Mouse (Mus musculus): Measurements from ENCODE around the gene Zfp933.
"Not testable (repeated sequence)": the region's sequence is repeated elsewhere in the genome, so short reads cannot be mapped to it uniquely, and the experiment has no call there.

The Zfp933 gene

DNA sequence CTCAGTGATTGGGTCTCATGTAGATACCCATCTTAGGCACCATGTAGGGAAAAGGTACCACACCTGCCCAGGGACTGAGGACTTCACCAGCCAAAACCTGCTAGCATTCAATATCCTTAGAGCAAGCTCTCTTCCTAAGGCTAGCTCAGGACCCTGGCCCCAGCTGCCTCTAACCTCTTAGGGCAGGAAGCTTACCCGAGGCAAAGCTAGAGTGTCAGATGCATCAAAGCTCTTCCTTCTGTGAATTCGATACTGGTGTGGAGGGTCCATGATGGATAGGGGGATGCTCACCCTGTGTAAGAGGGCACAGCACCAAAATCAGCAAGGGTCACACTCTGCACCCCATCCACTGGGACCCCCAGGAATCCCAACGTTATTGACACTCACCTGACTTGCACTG is 13.9 kb upstream of the Zfp933 start:
- DNase-seq (ENCODE audit: low spot score in 2 of 2), result no peak

DNA sequence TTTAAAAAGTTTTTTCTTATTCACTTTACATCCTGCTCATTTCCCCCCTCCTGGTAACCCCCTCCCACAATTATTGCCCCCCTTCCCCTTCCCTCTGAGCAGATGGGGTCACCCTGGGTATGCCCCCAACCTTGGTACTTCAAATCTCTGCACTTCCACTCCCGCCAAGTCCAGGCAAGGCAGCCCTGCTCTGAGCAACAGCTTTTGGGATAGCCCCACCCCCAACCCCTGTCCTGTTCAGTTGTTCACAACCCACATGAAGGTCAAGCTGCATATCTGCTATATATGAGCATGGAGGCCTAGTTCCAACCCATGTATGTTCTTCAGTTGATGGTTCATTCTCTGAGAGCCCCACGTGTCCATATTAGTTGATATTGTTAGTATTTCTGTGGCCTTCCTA is 2.6 kb upstream of the Zfp933 start:
- no peak for DNase-seq (ENCODE audit: low spot score in 2 of 2)

DNA sequence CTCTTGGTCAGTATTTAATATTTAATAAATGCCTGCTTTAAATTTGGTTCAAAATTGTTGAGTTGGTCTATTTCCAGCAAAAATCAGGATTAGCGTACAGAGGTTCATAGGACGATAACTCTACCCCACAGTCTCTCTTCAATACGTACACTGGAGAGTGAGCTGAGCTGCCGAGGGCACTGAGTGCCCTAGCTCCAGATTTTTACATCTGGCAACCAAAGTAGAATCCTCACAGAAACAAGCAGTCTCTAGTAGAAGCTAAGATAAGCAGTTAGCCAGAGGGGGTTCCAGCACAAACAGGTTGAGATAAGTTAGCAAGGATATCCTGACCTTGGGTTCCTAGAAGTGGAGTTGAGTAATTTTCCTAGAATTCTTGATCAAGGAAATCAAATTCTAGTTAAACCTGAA is 422 bp upstream of the Zfp933 start:
- DNase-seq (ENCODE audit: low spot score in 2 of 2), result no peak

DNA sequence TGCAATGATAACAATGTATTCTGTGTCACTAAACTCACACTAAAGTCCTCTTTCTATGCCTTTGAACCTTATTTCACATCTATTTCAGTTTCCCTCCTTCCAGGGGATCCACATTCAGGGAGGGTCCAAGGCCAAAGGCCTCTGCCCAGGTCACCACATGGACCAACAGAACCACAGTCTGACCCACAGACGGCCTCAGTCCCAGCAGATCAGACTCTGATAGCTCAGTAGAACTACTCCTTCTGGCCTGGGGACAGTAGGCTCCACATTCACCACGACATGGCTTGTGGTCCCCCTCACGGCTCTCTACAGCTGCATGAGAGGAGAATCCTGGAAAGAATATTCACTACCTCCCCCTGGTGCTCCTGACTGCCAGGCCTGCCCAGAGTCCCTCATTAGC is 5.3 kb downstream of the Zfp933 start:
- DNase-seq (ENCODE audit: low spot score in 2 of 2), result no peak

DNA sequence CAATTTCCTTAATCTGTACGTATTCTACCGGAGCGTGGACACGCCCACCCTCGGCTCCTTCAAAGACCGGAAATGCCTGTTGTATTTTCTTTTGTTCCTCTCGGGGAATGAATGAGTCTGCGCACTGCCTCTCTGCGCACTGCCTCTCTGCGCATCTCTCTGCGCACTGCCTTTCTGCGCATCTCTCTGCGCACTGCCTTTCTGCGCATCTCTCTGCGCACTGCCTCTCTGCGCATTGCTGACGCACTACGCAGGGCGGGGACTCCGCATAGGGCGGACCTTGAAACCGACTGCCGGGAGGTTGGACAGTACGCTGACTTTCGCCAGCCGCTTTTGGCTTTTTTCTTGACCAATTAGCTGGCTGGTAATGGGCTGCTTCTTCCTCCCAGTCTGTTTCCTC is 8.9 kb downstream of the Zfp933 start:
- DNase-seq (ENCODE audit: low spot score in 2 of 2), result peak; percentile 19 to 44

DNA sequence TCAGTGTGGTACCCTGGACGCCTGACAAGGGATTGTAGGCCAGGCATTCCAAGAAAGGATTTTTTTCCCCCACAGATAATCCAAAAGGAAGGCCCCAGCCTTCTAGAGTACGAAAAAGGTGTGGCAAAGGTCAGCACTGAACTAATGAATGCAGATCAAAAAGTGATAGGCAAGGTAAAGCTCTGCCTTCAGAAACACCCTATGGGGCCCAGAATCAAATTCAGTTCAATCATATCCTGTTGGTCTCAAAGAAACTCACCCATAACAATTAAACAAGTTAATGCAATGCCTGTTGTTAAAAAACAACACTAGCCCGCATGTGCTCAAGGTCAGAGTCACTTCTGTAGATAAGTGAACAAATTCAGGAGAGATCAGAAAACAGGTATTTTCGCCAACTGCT is 23.8 kb downstream of the Zfp933 start:
- DNase-seq (ENCODE audit: low spot score in 2 of 2), result no peak

DNA sequence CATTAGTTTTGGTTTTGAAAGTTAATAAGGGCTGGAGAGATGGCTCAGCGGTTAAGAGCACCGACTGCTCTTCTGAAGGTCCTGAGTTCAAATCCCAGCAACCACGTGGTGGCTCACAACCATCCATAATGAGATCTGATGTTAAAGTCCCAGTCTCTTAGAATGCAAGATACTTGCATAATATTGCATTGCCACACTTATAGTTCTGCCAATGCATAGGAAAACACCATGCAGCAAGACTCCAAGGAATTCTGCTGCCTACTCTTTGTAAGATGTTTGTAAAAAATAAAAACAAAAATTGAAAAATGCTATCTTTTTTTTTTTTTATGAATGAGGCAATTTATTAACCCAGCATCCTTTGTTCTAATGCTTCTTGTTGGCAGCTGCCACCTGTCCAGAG is 26.8 kb downstream of the Zfp933 start:
- not testable (repeated sequence) for DNase-seq (ENCODE audit: low spot score in 2 of 2)

DNA sequence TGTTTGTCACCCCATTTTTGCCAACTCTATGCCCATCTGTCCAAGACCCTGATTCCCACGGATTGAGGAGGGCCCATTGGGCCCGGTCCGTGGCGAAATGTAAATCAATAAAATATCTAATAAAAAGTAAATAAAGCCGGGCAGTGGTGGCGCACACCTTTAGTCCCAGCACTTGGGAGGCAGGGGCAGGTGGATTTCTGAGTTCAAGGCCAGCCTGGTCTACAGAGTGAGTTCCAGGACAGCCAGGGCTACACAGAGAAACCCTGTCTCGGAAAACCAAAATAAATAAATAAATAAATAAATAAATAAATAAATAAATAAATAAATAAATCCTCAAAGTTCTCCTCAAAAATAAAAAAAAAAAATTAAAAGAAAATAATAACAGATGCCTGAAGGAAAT is 28.5 kb downstream of the Zfp933 start:
- not testable (repeated sequence) for DNase-seq (ENCODE audit: low spot score in 2 of 2)

DNA sequence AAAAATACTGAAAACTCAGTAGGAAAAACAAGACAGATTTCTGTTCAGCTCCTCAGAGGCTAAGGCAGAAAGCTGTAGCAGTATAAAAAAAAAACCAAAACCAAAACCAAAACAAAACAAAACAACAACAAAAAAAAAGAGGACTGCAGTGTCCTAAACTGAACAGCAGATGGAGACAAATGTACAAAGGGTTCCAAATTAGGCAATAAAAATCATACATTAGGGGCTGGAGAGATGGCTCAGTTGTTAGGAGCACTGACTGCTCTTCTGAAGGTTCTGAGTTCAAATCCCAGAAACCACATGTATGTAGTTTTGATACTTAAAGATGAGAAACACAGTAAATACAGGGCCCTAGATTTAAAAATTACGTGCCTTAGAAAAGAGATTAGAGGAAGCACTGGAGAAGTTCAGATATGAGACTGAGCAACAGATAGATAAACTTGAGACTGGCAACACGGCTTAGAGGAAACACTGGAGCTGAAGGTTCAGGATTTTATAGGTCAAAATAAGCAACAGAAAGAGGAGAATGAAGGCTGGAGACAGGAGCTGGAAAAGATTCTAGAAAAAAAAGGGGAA is 33.5 kb downstream of the Zfp933 start:
- no peak for DNase-seq (ENCODE audit: low spot score in 2 of 2)

DNA sequence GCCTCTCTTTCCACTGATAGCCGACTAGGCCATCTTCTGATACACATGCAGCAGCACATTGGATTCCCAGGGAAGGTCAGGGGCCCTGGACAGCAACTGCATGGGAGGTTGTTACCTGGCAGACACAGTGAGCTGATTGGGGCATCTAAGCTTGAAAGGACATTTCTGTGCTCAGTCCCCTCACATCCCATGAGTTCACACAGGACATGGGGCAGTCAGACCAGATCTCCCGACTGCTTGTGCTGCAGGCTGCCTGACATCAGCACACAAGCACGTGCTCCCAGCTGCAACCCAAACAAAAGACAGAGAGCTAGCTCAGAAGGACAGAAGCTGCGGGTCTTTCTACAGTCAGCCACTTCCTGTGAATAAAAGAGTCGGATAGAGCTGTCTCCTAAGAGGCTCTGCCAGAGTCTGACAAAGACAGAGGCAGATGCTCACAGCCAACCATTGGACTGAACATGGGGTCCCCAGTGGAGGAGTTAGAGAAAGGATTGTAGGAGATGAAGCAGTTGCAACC is 34.9 kb downstream of the Zfp933 start:
- DNase-seq (ENCODE audit: low spot score in 2 of 2), result no peak

DNA sequence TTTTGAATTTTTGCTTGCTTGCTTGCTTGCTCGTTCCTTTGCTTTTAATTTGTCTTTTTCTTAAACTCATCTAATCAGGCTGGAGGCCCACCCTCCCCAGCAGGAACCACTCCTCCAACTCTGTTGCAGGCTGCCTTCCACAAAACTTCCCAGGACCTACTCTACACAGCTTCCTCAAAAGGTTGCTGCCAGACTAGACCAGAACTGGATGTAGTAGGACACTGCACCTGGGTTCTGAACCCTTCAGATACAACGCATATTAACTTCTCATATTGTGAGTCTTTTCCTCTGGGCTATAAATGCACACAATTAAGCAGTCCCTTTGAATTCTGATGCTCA is 38.2 kb downstream of the Zfp933 start:
- DNase-seq (ENCODE audit: low spot score in 2 of 2), result not testable (repeated sequence)

DNA sequence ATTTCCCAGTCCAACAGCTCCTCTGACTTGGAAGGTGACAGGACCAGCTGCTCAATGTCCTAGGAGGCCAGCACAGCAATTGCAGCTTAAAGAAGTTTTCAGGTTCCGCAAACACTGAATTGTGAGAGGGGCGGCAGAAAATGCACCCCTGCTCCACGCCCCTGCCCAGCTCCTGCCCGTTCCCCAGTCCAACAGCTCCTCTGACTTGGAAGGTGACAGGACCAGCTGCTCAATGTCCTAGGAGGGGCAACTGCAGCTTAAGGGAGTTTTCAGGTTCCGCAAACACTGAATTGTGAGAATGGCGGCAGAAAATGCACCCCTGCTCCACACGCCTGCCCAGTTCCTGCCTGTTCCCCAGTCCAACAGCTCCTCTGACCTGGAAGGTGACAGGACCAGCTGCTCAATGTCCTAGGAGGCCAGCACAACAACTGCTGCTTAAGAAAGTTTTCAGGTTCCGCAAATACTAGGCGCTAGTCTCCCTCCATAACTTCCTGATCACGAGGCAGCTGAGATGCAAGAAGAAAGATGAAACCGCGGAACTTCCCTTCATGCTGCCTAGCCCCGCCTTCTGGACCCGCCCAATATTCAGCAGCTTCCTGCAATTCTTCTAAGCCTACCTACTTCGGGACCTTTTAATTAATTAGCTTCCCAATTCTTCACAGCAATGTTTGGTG is 38.7 kb downstream of the Zfp933 start, which contains the start of gene Zfp984:
Zfp984 (minus strand) TSS at position 497 of the 674 bp plus-strand sequence.
- DNase-seq (ENCODE audit: low spot score in 2 of 2), result peak in 1 of 2 experiments; percentile 33

DNA sequence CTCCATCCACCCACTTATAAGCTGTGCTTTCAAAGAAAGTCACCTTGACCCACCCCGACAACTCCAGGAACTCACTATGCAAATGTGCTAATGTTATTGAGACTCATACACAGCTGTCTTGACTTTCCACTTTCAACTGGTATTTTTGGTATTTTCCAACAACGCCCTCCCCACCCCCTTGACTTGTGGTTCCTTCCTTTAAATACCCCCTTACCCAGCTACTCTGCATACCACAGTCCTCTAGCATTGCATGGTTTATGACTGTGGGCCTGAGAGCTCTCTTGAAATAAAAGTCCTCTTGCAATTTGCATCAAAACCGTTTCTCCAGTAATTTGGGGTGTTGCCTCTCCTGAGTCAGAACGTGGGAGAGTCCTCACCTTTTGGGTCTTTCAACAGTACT is 39.7 kb downstream of the Zfp933 start:
- DNase-seq (ENCODE audit: low spot score in 2 of 2), result not testable (repeated sequence)

DNA sequence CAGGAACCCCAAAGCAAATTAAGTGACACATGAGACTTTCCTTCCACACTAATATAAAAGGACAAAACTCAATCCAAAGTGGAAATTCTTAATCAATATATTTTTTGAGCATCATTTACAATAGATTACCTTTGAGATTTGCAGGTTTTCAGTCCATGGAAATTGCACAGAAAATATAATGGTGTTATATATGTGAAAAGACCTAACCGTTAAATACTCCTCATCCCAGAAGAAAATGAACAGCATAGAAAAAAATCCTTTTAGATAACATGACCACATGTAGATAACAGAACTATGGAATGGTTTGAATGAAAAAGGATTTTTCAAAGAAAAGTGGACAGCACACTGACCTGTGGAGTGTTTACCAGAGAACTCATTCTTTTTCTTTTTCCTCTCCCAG is 52.9 kb downstream of the Zfp933 start:
- DNase-seq (ENCODE audit: low spot score in 2 of 2), result not testable (repeated sequence)

DNA sequence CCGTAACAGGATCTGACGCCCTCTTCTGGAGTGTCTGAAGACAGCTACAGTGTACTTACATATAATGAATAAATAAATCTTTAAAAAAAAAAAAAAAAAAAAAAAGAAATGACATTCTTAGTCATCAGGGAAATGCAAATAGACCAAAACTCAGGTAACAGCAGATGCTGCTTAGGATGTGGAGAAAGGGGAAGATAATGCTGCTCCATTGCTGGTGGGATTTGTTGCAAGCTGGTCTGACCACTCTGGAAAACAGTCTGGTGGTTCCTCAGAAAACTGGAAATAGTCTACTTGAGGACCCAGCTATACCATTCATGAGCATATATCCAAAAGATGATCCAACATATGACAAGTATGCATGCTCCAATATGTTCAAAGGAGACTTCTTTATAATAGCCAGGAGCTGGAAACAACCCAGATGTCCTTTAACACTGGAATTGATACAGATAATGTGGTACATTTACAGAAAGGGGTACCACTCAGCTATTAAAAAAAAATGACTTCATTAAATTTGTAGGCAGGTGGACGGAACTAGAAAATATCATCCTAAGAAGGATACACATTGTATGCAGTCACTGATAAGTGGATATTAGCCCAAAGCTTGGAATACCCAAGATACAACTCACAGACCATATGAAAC is 54.0 kb downstream of the Zfp933 start:
- DNase-seq (ENCODE audit: low spot score in 2 of 2), result not testable (repeated sequence)

DNA sequence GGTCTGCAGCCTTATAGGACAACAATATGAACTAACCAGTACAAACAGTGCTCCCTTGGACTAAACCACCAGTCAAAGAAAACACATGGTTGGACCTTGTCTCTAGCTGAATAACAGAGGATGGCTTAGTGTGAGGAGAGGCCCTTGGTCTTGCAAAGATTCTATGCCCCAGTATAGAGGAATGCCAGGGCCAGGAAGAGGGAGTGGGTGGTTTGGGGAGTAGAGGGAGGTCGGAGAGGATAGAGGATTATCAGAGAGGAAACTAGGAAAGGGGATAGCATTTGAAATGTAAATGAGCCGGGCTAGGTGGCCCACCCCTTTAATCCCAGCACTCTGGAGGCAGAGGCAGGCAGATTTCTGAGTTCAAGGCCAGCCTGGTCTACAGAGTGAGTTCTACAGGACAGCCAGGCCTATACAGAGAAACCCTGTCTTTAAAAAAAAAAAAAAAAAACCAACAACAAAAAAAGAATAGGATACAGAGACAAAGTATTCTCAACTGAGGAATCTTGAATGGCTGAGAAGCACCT is 54.7 kb downstream of the Zfp933 start:
- not testable (repeated sequence) for DNase-seq (ENCODE audit: low spot score in 2 of 2)

DNA sequence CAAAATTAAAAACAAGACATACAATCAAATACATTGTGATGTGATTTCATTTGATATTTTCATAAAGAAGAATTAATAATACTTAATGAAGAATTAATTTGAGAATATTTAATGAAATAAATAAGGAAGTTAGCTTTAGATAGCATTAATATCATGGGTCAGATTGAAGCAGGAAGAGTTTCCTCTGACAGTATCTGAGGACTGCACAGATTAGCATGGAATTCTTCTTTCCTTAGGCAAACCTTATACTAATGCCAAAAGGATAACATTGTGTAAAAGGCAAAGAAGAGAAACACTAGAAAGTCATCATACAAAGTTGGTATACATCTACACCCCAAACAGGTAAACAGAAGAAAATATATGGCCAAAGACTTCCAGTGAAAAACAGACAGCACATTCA is 56.4 kb downstream of the Zfp933 start:
- DNase-seq (ENCODE audit: low spot score in 2 of 2), result not testable (repeated sequence)
